Mouse (Mus musculus) embryo, embryonic 11.5 days (tissue): ENCODE measurements at regions not wholly inside any gene's neighbourhood (a gene's known extent, or its start where the extent isn't known, plus 50 kb on each side); places are given as distances from the start of the nearest gene placed in this dataset.

Experiments used
- DNase-seq: peaks from one replicate; pipeline ENCODE4 v3.0.0-alpha.2; 2012; ENCODE audit warnings: low read depth, low spot score

- DNase-seq: no peak
These were observed 967.0 kb upstream of the Lrrc6 start for GRCm38 (mm10) chr15:67467404-67468345.

- DNase-seq: no peak
These were observed 962.2 kb upstream of the Lrrc6 start for GRCm38 (mm10) chr15:67462863-67463262.

GRCm38 (mm10) chr15:67460384-67460783 is 959.7 kb upstream of the Lrrc6 start:
- DNase-seq: no peak

GRCm38 (mm10) chr15:67434284-67434683 is 933.6 kb upstream of the Lrrc6 start:
- peak; percentile 57 for DNase-seq

- DNase-seq: no peak
These were observed 923.2 kb upstream of the Lrrc6 start for GRCm38 (mm10) chr15:67423922-67424321.

GRCm38 (mm10) chr15:67422277-67422953 is 921.7 kb upstream of the Lrrc6 start:
- no peak for DNase-seq

- DNase-seq: no peak
These were observed 920.1 kb upstream of the Lrrc6 start for GRCm38 (mm10) chr15:67420776-67421175.

- no peak for DNase-seq
These were observed 919.0 kb upstream of the Lrrc6 start for GRCm38 (mm10) chr15:67419733-67420132.

GRCm38 (mm10) chr15:67417742-67418163 is 917.0 kb upstream of the Lrrc6 start:
- DNase-seq: no peak

GRCm38 (mm10) chr15:67415840-67416239 is 915.1 kb upstream of the Lrrc6 start:
- DNase-seq: no peak

- no peak for DNase-seq
These were observed 913.7 kb upstream of the Lrrc6 start for GRCm38 (mm10) chr15:67414371-67414930.

- DNase-seq: no peak
These were observed 912.9 kb upstream of the Lrrc6 start for GRCm38 (mm10) chr15:67413581-67413980.

- DNase-seq: no peak
These were observed 911.7 kb upstream of the Lrrc6 start for GRCm38 (mm10) chr15:67412394-67412793.

- DNase-seq: no peak
These were observed 910.9 kb upstream of the Lrrc6 start for GRCm38 (mm10) chr15:67411657-67412056.

GRCm38 (mm10) chr15:67410012-67410411 is 909.3 kb upstream of the Lrrc6 start:
- no peak for DNase-seq

- no peak for DNase-seq
These were observed 908.3 kb upstream of the Lrrc6 start for GRCm38 (mm10) chr15:67408871-67409559.

- no peak for DNase-seq
These were observed 906.5 kb upstream of the Lrrc6 start for GRCm38 (mm10) chr15:67407244-67407643.

- DNase-seq: no peak
These were observed 904.8 kb upstream of the Lrrc6 start for GRCm38 (mm10) chr15:67405523-67405922.

- DNase-seq: no peak
These were observed 904.3 kb upstream of the Lrrc6 start for GRCm38 (mm10) chr15:67405011-67405410.

GRCm38 (mm10) chr15:67402310-67402709 is 901.6 kb upstream of the Lrrc6 start:
- no peak for DNase-seq

GRCm38 (mm10) chr15:67397269-67397668 is 896.6 kb upstream of the Lrrc6 start:
- no peak for DNase-seq

GRCm38 (mm10) chr15:67395114-67395513 is 894.4 kb upstream of the Lrrc6 start:
- no peak for DNase-seq
